Mouse (Mus musculus): Measurements from ENCODE around the gene Kif18a. TPM values are rescaled to one million over a fixed set of nuclear protein-coding genes. Genes with fewer than 3 reads are reported as not detected.

Gene Kif18a
- total and polyA plus RNA-seq, 2 experiments: 0.05 to 1.0 TPM

GRCm38 (mm10) chr2:109296264-109296663 is 15.7 kb downstream of the Kif18a start:
- TF ChIP-seq CTCF (IDR thresholded peaks at IDR 0.05; ENCODE audit: low read depth, low read length) (no peak), POLR2A (IDR thresholded peaks at IDR 0.05; ENCODE audit: extremely low read depth, insufficient read depth, low read length) (no peak)
- DNase-seq (ENCODE audit: extremely low read depth, low read depth, low spot score): no peak
- WGBS: 95% methylated on average over 5 of the region's 5 CpGs
- H3K27me3 ChIP-seq (ENCODE audit: control insufficient read depth, insufficient read depth, low read length): no peaks in the 10 kb centered on the region
- no peak overlapping the region for H3K9ac ChIP-seq (ENCODE audit: low read depth, low read length)
- no peaks in the 10 kb centered on the region for H3K4me1 ChIP-seq (ENCODE audit: control insufficient read depth, insufficient read depth, low read length)
- no peak overlapping the region for H3K4me3 ChIP-seq (ENCODE audit: insufficient read depth, low read depth, low read length)
- H3K27ac ChIP-seq (replicated peaks; ENCODE audit: insufficient read depth, low read depth, low read length): no peak overlapping the region
- no peaks in the 10 kb centered on the region for H3K36me3 ChIP-seq (ENCODE audit: control insufficient read depth, insufficient read depth, low read length)
- no peaks in the 10 kb centered on the region for H3K79me2 ChIP-seq (ENCODE audit: control insufficient read depth, insufficient read depth, low read length)

- no peak overlapping the region for H3K27ac ChIP-seq (replicated peaks; ENCODE audit: insufficient read depth, low read depth, low read length)
- no peak overlapping the region for H3K9ac ChIP-seq (ENCODE audit: low read depth, low read length)
- H3K4me1 ChIP-seq (ENCODE audit: control insufficient read depth, insufficient read depth, low read length): no peaks in the 10 kb centered on the region
- DNase-seq (ENCODE audit: extremely low read depth, low read depth, low spot score): no peak
- no peaks in the 10 kb centered on the region for H3K27me3 ChIP-seq (ENCODE audit: control insufficient read depth, insufficient read depth, low read length)
- 100% methylated on average over 1 of the region's 1 CpGs for WGBS
- TF ChIP-seq POLR2A (IDR thresholded peaks at IDR 0.05; ENCODE audit: extremely low read depth, insufficient read depth, low read length) (no peak), CTCF (IDR thresholded peaks at IDR 0.05; ENCODE audit: low read depth, low read length) (no peak)
- H3K36me3 ChIP-seq (ENCODE audit: control insufficient read depth, insufficient read depth, low read length): no peaks in the 10 kb centered on the region
- no peaks in the 10 kb centered on the region for H3K79me2 ChIP-seq (ENCODE audit: control insufficient read depth, insufficient read depth, low read length)
- no peak overlapping the region for H3K4me3 ChIP-seq (ENCODE audit: insufficient read depth, low read depth, low read length)
Observed at GRCm38 (mm10) chr2:109298160-109298559, 17.6 kb downstream of the Kif18a start.

GRCm38 (mm10) chr2:109302234-109302633 is 21.7 kb downstream of the Kif18a start:
- no peaks in the 10 kb centered on the region for H3K27me3 ChIP-seq (ENCODE audit: control insufficient read depth, insufficient read depth, low read length)
- WGBS: 94% methylated on average over 3 of the region's 3 CpGs
- no peaks in the 10 kb centered on the region for H3K36me3 ChIP-seq (ENCODE audit: control insufficient read depth, insufficient read depth, low read length)
- H3K79me2 ChIP-seq (ENCODE audit: control insufficient read depth, insufficient read depth, low read length): no peaks in the 10 kb centered on the region
- H3K9ac ChIP-seq (ENCODE audit: low read depth, low read length): no peak overlapping the region
- no peaks in the 10 kb centered on the region for H3K4me1 ChIP-seq (ENCODE audit: control insufficient read depth, insufficient read depth, low read length)
- no peak overlapping the region for H3K4me3 ChIP-seq (ENCODE audit: insufficient read depth, low read depth, low read length)
- H3K27ac ChIP-seq (replicated peaks; ENCODE audit: insufficient read depth, low read depth, low read length): no peak overlapping the region
- DNase-seq (ENCODE audit: extremely low read depth, low read depth, low spot score): no peak
- TF ChIP-seq CTCF (IDR thresholded peaks at IDR 0.05; ENCODE audit: low read depth, low read length) (no peak), POLR2A (IDR thresholded peaks at IDR 0.05; ENCODE audit: extremely low read depth, insufficient read depth, low read length) (no peak)

GRCm38 (mm10) chr2:109303638-109304037 is 23.1 kb downstream of the Kif18a start:
- no peak for DNase-seq (ENCODE audit: extremely low read depth, low read depth, low spot score)
- Histone ChIP-seq H3K9ac (ENCODE audit: low read depth, low read length) (no peak overlapping the region), H3K36me3 (ENCODE audit: control insufficient read depth, insufficient read depth, low read length) (no peaks in the 10 kb centered on the region), H3K27me3 (ENCODE audit: control insufficient read depth, insufficient read depth, low read length) (no peaks in the 10 kb centered on the region), H3K4me1 (ENCODE audit: control insufficient read depth, insufficient read depth, low read length) (no peaks in the 10 kb centered on the region), H3K27ac (replicated peaks; ENCODE audit: insufficient read depth, low read depth, low read length) (no peak overlapping the region), H3K79me2 (ENCODE audit: control insufficient read depth, insufficient read depth, low read length) (no peaks in the 10 kb centered on the region), H3K4me3 (ENCODE audit: insufficient read depth, low read depth, low read length) (no peak overlapping the region)
- TF ChIP-seq CTCF (IDR thresholded peaks at IDR 0.05; ENCODE audit: low read depth, low read length): no peak
- TF ChIP-seq POLR2A (IDR thresholded peaks at IDR 0.05; ENCODE audit: extremely low read depth, insufficient read depth, low read length): no peak

- TF ChIP-seq CTCF (IDR thresholded peaks at IDR 0.05; ENCODE audit: low read depth, low read length): no peak
- no peak for TF ChIP-seq POLR2A (IDR thresholded peaks at IDR 0.05; ENCODE audit: extremely low read depth, insufficient read depth, low read length)
- Histone ChIP-seq H3K27ac (replicated peaks; ENCODE audit: insufficient read depth, low read depth, low read length) (no peak overlapping the region), H3K9ac (ENCODE audit: low read depth, low read length) (no peak overlapping the region), H3K4me1 (ENCODE audit: control insufficient read depth, insufficient read depth, low read length) (no peaks in the 10 kb centered on the region), H3K36me3 (ENCODE audit: control insufficient read depth, insufficient read depth, low read length) (no peaks in the 10 kb centered on the region), H3K4me3 (ENCODE audit: insufficient read depth, low read depth, low read length) (no peak overlapping the region), H3K27me3 (ENCODE audit: control insufficient read depth, insufficient read depth, low read length) (no peaks in the 10 kb centered on the region), H3K79me2 (ENCODE audit: control insufficient read depth, insufficient read depth, low read length) (no peaks in the 10 kb centered on the region)
- 96% methylated on average over 5 of the region's 5 CpGs for WGBS
- no peak for DNase-seq (ENCODE audit: extremely low read depth, low read depth, low spot score)
Observed at GRCm38 (mm10) chr2:109311369-109311768, 30.8 kb downstream of the Kif18a start.

GRCm38 (mm10) chr2:109331807-109332206 is 51.3 kb downstream of the Kif18a start:
- no peak overlapping the region for H3K9ac ChIP-seq (ENCODE audit: low read depth, low read length)
- no peaks in the 10 kb centered on the region for H3K27me3 ChIP-seq (ENCODE audit: control insufficient read depth, insufficient read depth, low read length)
- no peak for TF ChIP-seq POLR2A (IDR thresholded peaks at IDR 0.05; ENCODE audit: extremely low read depth, insufficient read depth, low read length)
- no peak for TF ChIP-seq CTCF (IDR thresholded peaks at IDR 0.05; ENCODE audit: low read depth, low read length)
- no peaks in the 10 kb centered on the region for H3K36me3 ChIP-seq (ENCODE audit: control insufficient read depth, insufficient read depth, low read length)
- H3K4me1 ChIP-seq (ENCODE audit: control insufficient read depth, insufficient read depth, low read length): no peaks in the 10 kb centered on the region
- no peak overlapping the region for H3K4me3 ChIP-seq (ENCODE audit: insufficient read depth, low read depth, low read length)
- no peak for DNase-seq (ENCODE audit: extremely low read depth, low read depth, low spot score)
- no peaks in the 10 kb centered on the region for H3K79me2 ChIP-seq (ENCODE audit: control insufficient read depth, insufficient read depth, low read length)
- 96% methylated on average over 1 of the region's 1 CpGs for WGBS
- no peak overlapping the region for H3K27ac ChIP-seq (replicated peaks; ENCODE audit: insufficient read depth, low read depth, low read length)

All from liver, adult 2 months (tissue).